Mouse (Mus musculus) cortical plate, adult 2 months (tissue): ENCODE data around the gene A530032D15Rik.
"Not testable (repeated sequence)": the region's sequence is repeated elsewhere in the genome, so short reads cannot be mapped to it uniquely, and the experiment has no call there.

Source experiments
- CTCF ChIP-seq: fragments of 200-500 bp; IDR thresholded peaks from 2 replicates; pipeline ENCODE4 v1.5.1; 2011; ENCODE audit warnings: mild to moderate bottlenecking, control low read depth, low read length; ENCODE audit not compliant: insufficient read depth; ENCODE audit errors: extremely low read depth
- POLR2A ChIP-seq: fragments of 200-500 bp; IDR thresholded peaks from 2 replicates; pipeline ENCODE4 v1.6.1; 2011; ENCODE audit warnings: mild to moderate bottlenecking, low read length, control low read depth; ENCODE audit not compliant: insufficient read depth; ENCODE audit errors: extremely low read depth

DNA sequence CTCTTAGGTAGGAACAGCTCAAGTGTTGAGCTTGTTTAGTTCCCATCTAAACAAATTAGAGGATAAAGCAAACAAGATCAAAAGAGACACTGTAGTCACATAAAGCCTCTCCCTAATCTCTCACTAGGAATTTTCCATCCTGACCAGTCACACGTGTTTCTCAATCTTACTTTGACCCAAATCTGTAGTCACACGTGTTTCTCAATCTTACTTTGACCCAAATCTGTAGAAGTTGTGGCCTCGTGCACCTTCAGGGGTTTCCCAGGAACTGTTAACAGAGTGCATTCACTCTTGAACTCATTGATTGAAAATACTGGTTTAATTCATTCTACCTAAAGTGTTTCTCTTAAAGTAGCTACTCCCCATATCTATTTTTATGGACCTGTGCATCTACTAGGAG is 36.6 kb downstream of the A530032D15Rik start:
- not testable (repeated sequence) for TF ChIP-seq CTCF, POLR2A
